Mouse (Mus musculus) CH12.LX (cell line): ENCODE data around the gene Rps19bp1. TPM values are rescaled to one million over a fixed set of nuclear protein-coding genes. Genes with fewer than 3 reads are reported as not detected.

ENCODE experiments used
- DNase-seq: peaks from one replicate; pipeline ENCODE4 v3.0.0-alpha.2; 2013; ENCODE audit errors: extremely low read depth
- H3K27ac ChIP-seq: 2 replicates; pipeline ENCODE4 v1.5.1; 2012; ENCODE audit warnings: low read depth, mild to moderate bottlenecking, control low read depth, moderate library complexity; ENCODE audit not compliant: insufficient read depth
- H3K27me3 ChIP-seq: replicated peaks from 2 replicates; pipeline ENCODE3; 2012; ENCODE audit warnings: inconsistent platforms
- H3K36me3 ChIP-seq, 2 experiments: replicated peaks in 1 of 2; 2 replicates each; pipeline versions ENCODE3 to v1.6.1; 2012; ENCODE audit warnings: inconsistent platforms in 1 of 2, low read length in 1 of 2, mild to moderate bottlenecking in 1 of 2, mixed read lengths in 1 of 2, moderate library complexity in 1 of 2; ENCODE audit not compliant: control insufficient read depth in 1 of 2, insufficient read depth in 1 of 2
- H3K4me1 ChIP-seq, 2 experiments: 2 replicates each; pipeline ENCODE4 v1.6.1; 2012; ENCODE audit warnings: inconsistent platforms in 1 of 2, moderate library complexity in 1 of 2; ENCODE audit not compliant: insufficient read depth in 2 of 2, control insufficient read depth in 1 of 2
- H3K4me2 ChIP-seq: 2 replicates; pipeline ENCODE4 v1.6.1; 2012; ENCODE audit warnings: low read depth, mild to moderate bottlenecking, control low read depth; ENCODE audit not compliant: poor library complexity, insufficient read depth, severe bottlenecking
- H3K4me3 ChIP-seq, 3 experiments: fragments of 150-350 bp in 1 of 3; sonication (generic) in 1 of 3; replicated peaks in 1 of 3; 2 replicates each; pipeline versions ENCODE3 to v1.5.1; 2011 to 2012; ENCODE audit warnings: low read depth in 2 of 3, low read length in 2 of 3, mild to moderate bottlenecking in 2 of 3, moderate library complexity in 2 of 3, control low read depth in 1 of 3, improper control_type of control experiment in 1 of 3, inconsistent platforms in 1 of 3, mixed read lengths in 1 of 3; ENCODE audit not compliant: poor library complexity in 1 of 3
- H3K79me2 ChIP-seq: replicated peaks from 2 replicates; pipeline ENCODE4 v1.6.1; 2012; ENCODE audit warnings: mild to moderate bottlenecking, moderate library complexity; ENCODE audit not compliant: control insufficient read depth, poor library complexity, insufficient read depth, severe bottlenecking; ENCODE audit errors: extremely low read depth
- H3K9ac ChIP-seq: 2 replicates; pipeline ENCODE4 v1.6.1; 2012; ENCODE audit warnings: low read depth, mild to moderate bottlenecking, control low read depth, moderate library complexity; ENCODE audit not compliant: insufficient read depth
- H3K9me3 ChIP-seq: replicated peaks from 2 replicates; pipeline ENCODE3; 2012; ENCODE audit warnings: low read length, inconsistent platforms, mixed read lengths
- BHLHE40 ChIP-seq: IDR thresholded peaks from 2 replicates; pipeline ENCODE4 v1.6.1; 2011; ENCODE audit warnings: mild to moderate bottlenecking, low read depth, low read length, improper control_type of control experiment
- CHD1 ChIP-seq: IDR thresholded peaks from 2 replicates; pipeline ENCODE4 v1.6.1; 2012; ENCODE audit warnings: low read depth, low read length, improper control_type of control experiment, inconsistent platforms
- CHD2 ChIP-seq: IDR thresholded peaks from 2 replicates; pipeline ENCODE4 v1.6.1; 2011; ENCODE audit warnings: low read length, improper control_type of control experiment
- CTCF ChIP-seq, 2 experiments: IDR thresholded peaks in 1 of 2; conservative IDR thresholded peaks in 1 of 2; 2 replicates each; pipeline ENCODE4 v1.5.1; 2011 to 2012; ENCODE audit warnings: low read depth in 2 of 2, low read length in 2 of 2, improper control_type of control experiment in 1 of 2, inconsistent platforms in 1 of 2, mild to moderate bottlenecking in 1 of 2, moderate library complexity in 1 of 2
- E2F4 ChIP-seq: IDR thresholded peaks from 2 replicates; pipeline ENCODE4 v1.6.1; 2011; ENCODE audit warnings: low read depth, low read length, improper control_type of control experiment; ENCODE audit not compliant: insufficient replicate concordance
- ELF1 ChIP-seq: IDR thresholded peaks from 2 replicates; pipeline ENCODE4 v1.6.1; 2014; ENCODE audit warnings: low read depth, mild to moderate bottlenecking, inconsistent platforms, low read length, improper control_type of control experiment
- EP300 ChIP-seq: IDR thresholded peaks from 2 replicates; pipeline ENCODE4 v1.6.1; 2011; ENCODE audit warnings: low read length, improper control_type of control experiment
- GABPA ChIP-seq: IDR thresholded peaks from 2 replicates; pipeline ENCODE4 v1.6.1; 2012; ENCODE audit warnings: low read depth, low read length, improper control_type of control experiment, inconsistent platforms; ENCODE audit not compliant: insufficient replicate concordance
- HCFC1 ChIP-seq: IDR thresholded peaks from 2 replicates; pipeline ENCODE4 v1.6.1; 2012; ENCODE audit warnings: low read depth, mild to moderate bottlenecking, inconsistent platforms, low read length, improper control_type of control experiment
- IRF4 ChIP-seq: IDR thresholded peaks from 2 replicates; pipeline ENCODE4 v1.6.1; 2014; ENCODE audit warnings: low read depth, mild to moderate bottlenecking, inconsistent platforms, low read length, improper control_type of control experiment
- JUN ChIP-seq: IDR thresholded peaks from 2 replicates; pipeline ENCODE4 v1.6.1; 2011; ENCODE audit warnings: low read depth, mild to moderate bottlenecking, low read length, improper control_type of control experiment, moderate library complexity; ENCODE audit not compliant: insufficient read depth
- MAFK ChIP-seq: IDR thresholded peaks from 2 replicates; pipeline ENCODE4 v1.6.1; 2011; ENCODE audit warnings: low read length, improper control_type of control experiment; ENCODE audit not compliant: insufficient replicate concordance
- MAX ChIP-seq: IDR thresholded peaks from 2 replicates; pipeline ENCODE4 v1.6.1; 2011; ENCODE audit warnings: low read length, improper control_type of control experiment
- MAZ ChIP-seq: IDR thresholded peaks from 2 replicates; pipeline ENCODE4 v1.6.1; 2012; ENCODE audit warnings: low read depth, mild to moderate bottlenecking, inconsistent platforms, low read length, improper control_type of control experiment, moderate library complexity
- MXI1 ChIP-seq: IDR thresholded peaks from 2 replicates; pipeline ENCODE4 v1.6.1; 2011; ENCODE audit warnings: mild to moderate bottlenecking, low read depth, low read length, improper control_type of control experiment
- MYC ChIP-seq: IDR thresholded peaks from 2 replicates; pipeline ENCODE4 v1.6.1; 2011; ENCODE audit warnings: low read depth, mild to moderate bottlenecking, improper control_type of control experiment, low read length
- NRF1 ChIP-seq: IDR thresholded peaks from 2 replicates; pipeline ENCODE4 v1.6.1; 2014; ENCODE audit warnings: low read depth, mild to moderate bottlenecking, inconsistent platforms, low read length, improper control_type of control experiment, moderate library complexity
- PAX5 ChIP-seq: IDR thresholded peaks from 2 replicates; pipeline ENCODE4 v1.6.1; 2012; ENCODE audit warnings: low read length, inconsistent platforms, mixed read lengths
- POLR2A ChIP-seq: IDR thresholded peaks from 2 replicates; pipeline ENCODE4 v1.6.1; 2011; ENCODE audit warnings: low read depth, mild to moderate bottlenecking, improper control_type of control experiment, low read length
- POLR2AphosphoS2 ChIP-seq: IDR thresholded peaks from 2 replicates; pipeline ENCODE4 v1.6.1; 2011; ENCODE audit warnings: low read depth, low read length, improper control_type of control experiment
- RAD21 ChIP-seq: IDR thresholded peaks from 2 replicates; pipeline ENCODE4 v1.6.1; 2011; ENCODE audit warnings: low read depth, mild to moderate bottlenecking, low read length, improper control_type of control experiment, moderate library complexity
- TBP ChIP-seq: conservative IDR thresholded peaks from 2 replicates; pipeline ENCODE4 v1.6.1; 2011; ENCODE audit warnings: low read depth, low read length, improper control_type of control experiment
- TCF12 ChIP-seq: IDR thresholded peaks from 2 replicates; pipeline ENCODE4 v1.6.1; 2014; ENCODE audit warnings: low read depth, mild to moderate bottlenecking, inconsistent platforms, low read length, improper control_type of control experiment
- USF1 ChIP-seq: IDR thresholded peaks from 2 replicates; pipeline ENCODE4 v1.6.1; 2014; ENCODE audit warnings: low read depth, mild to moderate bottlenecking, inconsistent platforms, low read length, improper control_type of control experiment
- USF2 ChIP-seq: conservative IDR thresholded peaks from 2 replicates; pipeline ENCODE4 v1.6.1; 2011; ENCODE audit warnings: low read depth, low read length, improper control_type of control experiment
- ZC3H11A ChIP-seq: IDR thresholded peaks from 2 replicates; pipeline ENCODE4 v1.6.1; 2012; ENCODE audit warnings: low read depth, mild to moderate bottlenecking, inconsistent platforms, low read length, improper control_type of control experiment
- ZKSCAN1 ChIP-seq: IDR thresholded peaks from 2 replicates; pipeline ENCODE4 v1.6.1; 2012; ENCODE audit warnings: low read depth, inconsistent platforms, low read length, improper control_type of control experiment, borderline replicate concordance
- ZMIZ1 ChIP-seq: IDR thresholded peaks from 2 replicates; pipeline ENCODE4 v1.6.1; 2012; ENCODE audit warnings: low read depth, mild to moderate bottlenecking, inconsistent platforms, low read length, improper control_type of control experiment
- ZNF384 ChIP-seq: IDR thresholded peaks from 2 replicates; pipeline ENCODE4 v1.6.1; 2012; ENCODE audit warnings: low read depth, low read length, improper control_type of control experiment, inconsistent platforms
- dilution Hi-C: fragments of 300-500 bp; cut with MboI; formaldehyde crosslinking; loops from 2 replicates; pipeline ENCODE4 v1.14.3; 2020; ENCODE audit warnings: low sequenced_read_pairs; ENCODE audit not compliant: extremely low pct_unique_long_range_greater_than_20kb, extremely low pct_ligation_motif_present
- in situ Hi-C: fragments of 300-500 bp; cut with MboI; formaldehyde crosslinking; loops from 3 replicates; pipeline ENCODE4 v1.14.3; 2019; ENCODE audit warnings: low sequenced_read_pairs, low pct_ligation_motif_present, low pct_unique_long_range_greater_than_20kb, mixed read lengths
- polyA plus RNA-seq: library from polyadenylated mRNA; unstranded; fragments of >175 nt; gene quantifications from 2 replicates; pipeline ENCODE4 v1.2.1, GENCODE M21; 2012; ENCODE audit warnings: low read depth; ENCODE audit not compliant: insufficient read length
- total RNA-seq, 2 experiments: library from RNA; depleted of rRNA; stranded (reverse); fragments of 300-350 nt in 1 of 2; fragments of >200 nt in 1 of 2; gene quantifications; 2 replicates each; pipeline ENCODE4 v1.2.3; 2012 to 2014

Gene Rps19bp1
- total and polyA plus RNA-seq, 3 experiments, result 47.1 to 91.2 (median 63.3) TPM

GRCm38 (mm10) chr15:80255646-80256121 lies 8.4 kb downstream of the Rps19bp1 start:
- H3K4me3 ChIP-seq, result peak overlapping the region; percentile 92 to 96 (median 94)
- H3K36me3 ChIP-seq, result peaks cover 54 to 71% of the 10 kb centered on the region in 2 experiments
- H3K9ac ChIP-seq, result peak overlapping the region; percentile 96
- H3K9me3 ChIP-seq, result no peaks in the 10 kb centered on the region
- no peak for TF ChIP-seq EP300
- TF ChIP-seq POLR2A, result no peak
- peak; percentile 92 for TF ChIP-seq CHD1
- peak; percentile 70; the same call in 1 of the 2 replicates for TF ChIP-seq MXI1
- TF ChIP-seq USF1, result no peak
- peak; percentile 44; the same call in 1 of the 2 replicates for TF ChIP-seq IRF4
- peak; percentile 12; the same call in 1 of the 2 replicates for TF ChIP-seq MYC
- TF ChIP-seq E2F4, result no peak
- TF ChIP-seq MAZ, result peak; percentile 13; the same call in 1 of the 2 replicates
- TF ChIP-seq POLR2AphosphoS2, result peak; percentile 31; the same call in 1 of the 2 replicates
- TF ChIP-seq MAX, result no peak; the same call in 1 of the 2 replicates
- TF ChIP-seq ZMIZ1, result peak; percentile 49
- TF ChIP-seq GABPA, result no peak
- in situ Hi-C loops (loop anchor here (5.0 to 25.0 kb wide), 2 partner anchors 38 to 707 kb away; no protein-coding TSS in a partner anchor), dilution Hi-C loops (no loop called here)
- H3K27me3 ChIP-seq, result no peaks in the 10 kb centered on the region
- H3K79me2 ChIP-seq, result peaks cover 17% of the 10 kb centered on the region
- no peak overlapping the region for H3K4me2 ChIP-seq
- H3K4me1 ChIP-seq, result peaks cover 12 to 35% of the 10 kb centered on the region in 2 experiments
- peak overlapping the region; percentile 91 for H3K27ac ChIP-seq
- DNase-seq, result peak; percentile 82

GRCm38 (mm10) chr15:80254847-80255645 lies 9.1 kb downstream of the Rps19bp1 start, which contains the start of gene Atf4:
Gene Atf4 (plus strand): TSS chr15:80255184.
- in situ Hi-C loops, result loop anchor here (5.0 to 25.0 kb wide), 2 partner anchors 38 to 707 kb away; no protein-coding TSS in a partner anchor
- H3K4me1 ChIP-seq, result peaks cover 12 to 35% of the 10 kb centered on the region in 2 experiments
- peaks cover 53 to 71% of the 10 kb centered on the region in 2 experiments for H3K36me3 ChIP-seq
- TF ChIP-seq NRF1 (peak; percentile 51), HCFC1 (peak; percentile 88), E2F4 (no peak; the same call in 1 of the 2 replicates), CTCF (conservative IDR thresholded peaks at IDR 0.05 in 1 of 2, IDR thresholded peaks at IDR 0.05 in 1 of 2; ENCODE audit: low read depth in 2 of 2, low read length in 2 of 2) (no peak), MAFK (no peak), POLR2AphosphoS2 (peak; percentile 98), PAX5 (no peak), RAD21 (no peak), BHLHE40 (peak; percentile 94), USF1 (peak; percentile 96), CHD1 (no peak), ZC3H11A (no peak), MXI1 (peak; percentile 87), ZMIZ1 (peak; percentile 99), TBP (peak; percentile 98), ZNF384 (no peak), TCF12 (peak; percentile 99), ZKSCAN1 (no peak), CHD2 (peak; percentile 98), ELF1 (peak; percentile 67), USF2 (peak; percentile 94), EP300 (no peak), MAX (no peak; the same call in 1 of the 2 replicates), JUN (no peak)

More at GRCm38 (mm10) chr15:80254847-80255645, 9.1 kb downstream of the Rps19bp1 start, which contains the start of gene Atf4:
- Histone ChIP-seq H3K9ac (peak within 1 kb of the TSS; percentile 96), H3K9me3 (no peaks in the 10 kb centered on the region), H3K27ac (peak within 1 kb of the TSS; percentile 91), H3K27me3 (no peaks in the 10 kb centered on the region), H3K4me2 (peak within 1 kb of the TSS; percentile 68), H3K4me3 (peak within 1 kb of the TSS; percentile 92 to 96 (median 94)), H3K79me2 (peaks cover 17% of the 10 kb centered on the region)
- peak; percentile 99 for DNase-seq
- dilution Hi-C loops, result no loop called here
